Mouse (Mus musculus) adrenal gland (tissue): ENCODE data around the gene Klb.

Experiments
- intact Hi-C: fragments of 180-260 bp; cut with DNase I; formaldehyde crosslinking; loops from one replicate; pipeline ENCODE4 v1.15.1; 2025
- long read RNA-seq, 2 experiments: library from polyadenylated mRNA; unstranded; transcript quantifications; one replicate each; pipeline ENCODE4 v2.0.0; 2020; ENCODE audit warnings: borderline replicate concordance in 1 of 2; ENCODE audit not compliant: insufficient replicate concordance in 1 of 2

The Klb gene
- long read RNA-seq, experiment 1, partial matches to known transcripts = 0 of 1 reads
- long read RNA-seq, experiment 1, other reads (novel, unspliced or antisense) = 1 of 1 reads
- long read RNA-seq, experiment 2 = 0 reads

DNA sequence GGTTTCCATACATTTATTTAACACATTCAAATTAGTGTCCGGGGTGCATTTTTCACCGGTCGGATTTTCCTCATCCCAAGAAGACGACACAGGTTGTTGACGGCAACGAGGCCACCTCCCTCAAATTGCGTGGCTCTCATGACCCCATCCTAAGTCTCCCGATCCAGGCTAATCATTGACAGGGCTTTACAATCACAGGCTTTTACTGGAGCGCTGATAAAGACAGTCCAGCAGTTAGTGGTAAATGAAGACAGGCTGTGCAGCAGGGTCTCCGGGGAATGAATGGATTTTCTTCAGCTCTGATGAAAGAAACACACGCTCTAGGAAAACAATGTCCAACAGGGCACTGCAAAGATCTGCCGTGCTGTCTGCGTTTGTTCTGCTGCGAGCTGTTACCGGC lies at the start of gene Klb:
Gene Klb (plus strand): TSS at position 147 of the 400 bp plus-strand sequence.
- intact Hi-C loops = no loop called here

GRCm38 (mm10) chr5:65299623-65300022 lies 48.5 kb upstream of the Klb start:
- intact Hi-C loops = loop anchor here (10.0 kb wide), 1 partner anchor 85 kb away; no protein-coding TSS in a partner anchor

DNA sequence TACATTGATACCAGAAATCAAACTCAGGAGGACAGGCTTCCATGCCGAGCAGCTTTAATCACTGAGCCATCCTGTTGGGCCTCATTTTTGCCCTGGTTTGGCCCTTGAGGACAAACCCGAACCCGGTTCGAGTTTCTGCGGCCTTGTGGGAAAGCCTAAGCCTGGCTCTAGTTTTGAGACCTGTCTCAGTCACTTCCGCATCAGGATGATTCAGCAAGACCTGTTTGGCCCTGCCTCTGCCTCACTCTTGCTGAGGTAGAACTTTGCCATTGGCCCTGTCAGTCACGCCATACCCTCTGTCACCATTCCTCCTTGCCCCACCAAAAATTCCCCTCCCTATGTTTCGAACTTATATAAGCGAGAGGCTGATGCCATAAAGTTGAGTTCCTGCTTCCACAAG lies 48.0 kb upstream of the Klb start:
- intact Hi-C loops = no loop called here

DNA sequence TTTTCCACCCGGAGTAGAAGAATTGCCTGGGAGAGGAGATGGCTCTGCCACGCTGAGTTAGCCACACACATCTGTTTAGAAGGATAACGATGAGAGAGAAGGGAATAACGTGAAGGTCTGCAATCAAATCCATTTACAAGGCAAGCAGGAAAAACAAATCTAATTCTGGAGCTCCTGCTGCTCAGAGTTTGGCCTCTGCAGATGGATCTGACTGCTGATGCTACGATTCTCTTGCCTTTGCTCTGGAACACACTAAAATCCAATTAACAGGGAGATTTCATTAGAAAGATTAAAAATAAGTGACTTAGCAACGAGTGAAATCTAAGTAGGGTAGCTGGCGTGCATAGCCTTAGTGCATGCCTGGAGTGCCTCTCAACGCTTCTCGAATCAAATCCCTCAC lies 42.6 kb upstream of the Klb start:
- intact Hi-C loops = no loop called here

GRCm38 (mm10) chr5:65308208-65308607 lies 39.9 kb upstream of the Klb start:
- intact Hi-C loops = no loop called here

DNA sequence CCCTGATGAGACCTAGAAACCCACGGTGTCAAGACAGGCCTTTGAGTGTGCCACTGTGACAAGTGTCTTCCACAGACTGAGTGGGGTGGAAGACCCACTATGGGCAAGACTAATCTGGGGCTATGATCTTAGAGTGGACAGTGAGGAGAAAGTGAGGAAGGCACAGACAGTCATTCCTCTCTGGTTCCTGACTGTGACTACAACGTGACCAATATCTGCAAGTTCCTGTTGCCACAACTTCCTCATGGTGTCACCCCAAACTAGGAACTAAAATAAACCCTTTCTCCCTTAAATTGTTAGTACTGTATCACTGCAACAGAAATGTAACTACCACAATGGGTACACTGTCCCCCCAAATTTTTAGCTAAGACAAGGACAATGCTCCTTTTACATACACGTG lies 39.2 kb upstream of the Klb start:
- intact Hi-C loops = no loop called here

GRCm38 (mm10) chr5:65319176-65319575 lies 28.9 kb upstream of the Klb start:
- intact Hi-C loops = no loop called here

DNA sequence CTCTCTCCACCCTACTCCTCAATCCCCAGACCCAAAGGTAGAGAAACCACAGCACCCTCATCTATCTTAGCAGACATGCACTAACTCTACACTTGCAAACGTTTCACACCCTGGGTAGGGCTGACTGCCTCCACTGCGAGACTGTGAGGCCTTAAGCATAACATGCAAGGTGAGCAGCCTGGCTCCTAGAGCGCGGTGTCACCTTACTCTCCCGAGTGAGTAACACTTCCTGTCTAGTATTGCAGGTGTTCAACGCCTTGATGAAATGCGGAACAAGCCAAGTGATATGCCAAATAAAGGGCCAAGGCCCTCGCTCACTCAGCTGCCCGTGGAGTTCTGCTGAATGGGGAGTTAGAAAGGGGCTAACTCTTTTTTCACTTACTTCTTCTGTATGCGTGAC lies 25.9 kb upstream of the Klb start:
- intact Hi-C loops = no loop called here

- intact Hi-C loops = no loop called here
Observed at GRCm38 (mm10) chr5:65324271-65324670, 23.8 kb upstream of the Klb start.

- intact Hi-C loops = no loop called here
Observed at GRCm38 (mm10) chr5:65324758-65325355, 23.3 kb upstream of the Klb start.

DNA sequence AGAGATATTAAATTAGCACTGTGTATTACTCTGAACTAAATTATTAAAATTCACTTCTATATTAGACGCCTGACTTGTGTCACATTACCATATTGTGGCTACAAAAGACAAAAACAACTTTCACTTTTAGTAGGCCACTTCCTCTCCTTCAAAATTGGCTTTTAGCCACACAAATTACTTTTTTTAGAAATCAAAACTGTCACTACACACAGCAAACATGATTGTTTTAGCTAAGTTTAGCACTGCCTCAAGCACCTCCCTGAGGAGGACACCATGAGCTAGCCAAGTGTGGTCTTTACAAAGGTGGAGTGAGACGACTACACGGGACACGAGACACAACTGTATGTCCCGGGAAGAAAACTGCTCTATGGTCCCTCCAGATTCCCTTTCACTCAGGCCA lies 21.9 kb upstream of the Klb start:
- intact Hi-C loops = no loop called here

DNA sequence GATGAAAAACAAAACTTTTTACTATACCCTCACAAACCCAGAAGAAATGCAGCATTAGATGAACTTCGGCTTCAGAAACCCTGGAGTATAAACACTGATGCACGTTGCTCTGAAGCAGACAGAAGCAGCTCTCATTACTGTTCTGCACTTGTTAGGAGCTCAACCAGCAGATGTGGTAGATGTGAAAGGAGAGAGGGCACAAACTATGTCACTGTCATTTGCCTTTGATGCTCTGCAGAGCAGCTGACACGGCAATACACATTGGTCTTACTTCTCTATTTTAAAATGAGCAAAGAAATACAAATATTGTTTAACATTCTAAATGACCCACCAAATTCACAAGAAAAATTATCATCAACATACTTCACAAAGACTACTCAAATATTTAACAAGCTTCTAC lies 18.1 kb upstream of the Klb start:
- intact Hi-C loops = no loop called here

DNA sequence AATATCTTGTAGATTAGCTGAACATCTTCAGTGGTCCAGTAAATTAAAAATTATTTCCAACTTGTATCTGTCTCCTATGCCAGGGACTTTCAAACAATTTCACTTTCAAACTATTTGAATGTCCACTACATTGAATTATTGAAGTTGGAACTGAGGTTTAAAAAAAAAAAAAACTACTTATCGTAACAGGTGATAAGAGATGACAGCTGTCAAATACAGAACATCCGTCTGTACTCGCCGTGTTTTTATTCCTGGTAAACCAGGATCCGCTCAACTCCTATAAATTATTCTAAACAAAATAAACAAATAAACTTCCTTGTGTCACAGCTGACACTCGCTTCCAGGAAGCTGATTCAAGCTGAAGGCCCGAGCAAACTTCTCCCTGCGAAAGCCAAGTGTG lies 13.3 kb upstream of the Klb start:
- intact Hi-C loops = loop anchor here (5.0 kb wide), 1 partner anchor 58 kb away; the partner anchor contains the start of genes Lias and Rpl9

DNA sequence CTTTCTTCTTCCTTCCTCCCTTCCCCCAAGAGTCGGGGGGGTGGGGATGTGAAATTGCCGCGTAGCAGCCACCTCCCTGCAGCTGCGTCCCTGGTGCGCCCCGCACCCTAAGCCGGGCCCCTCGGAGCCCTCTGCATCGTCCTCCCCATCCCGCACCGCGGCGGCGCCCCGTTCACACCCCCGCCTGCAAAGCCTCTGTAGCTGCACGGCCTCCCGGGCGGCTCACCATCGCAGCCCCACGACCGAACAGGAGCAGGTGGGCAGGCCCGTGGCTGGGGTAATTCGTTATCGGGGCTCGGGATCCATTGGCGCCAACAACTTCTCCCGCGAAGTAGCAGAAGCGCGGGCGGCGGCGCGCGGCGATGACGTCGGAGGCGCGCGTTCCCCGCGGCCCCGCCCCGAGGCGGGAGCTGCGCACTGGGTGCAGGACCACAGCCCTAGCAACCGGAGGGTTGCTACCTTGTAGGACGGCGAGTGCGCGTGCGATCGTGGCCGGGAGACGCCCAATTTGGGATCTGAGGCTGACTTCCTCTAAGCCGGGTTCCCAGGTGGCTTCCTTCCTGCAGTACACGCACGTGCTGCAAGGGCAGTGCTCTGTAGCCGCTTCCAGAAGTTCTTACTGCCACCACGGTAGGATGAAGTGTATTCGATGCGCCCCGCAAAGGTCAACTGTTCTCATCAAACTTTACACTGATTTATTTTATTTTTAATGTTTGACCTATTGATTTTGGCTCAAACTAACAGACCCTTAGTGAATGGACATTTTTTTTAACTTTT lies 12.6 kb upstream of the Klb start, which contains the start of gene Rfc1:
Gene Rfc1 (minus strand): TSS at position 373 of the 777 bp plus-strand sequence.
- intact Hi-C loops = loop anchor here (5.0 kb wide), 1 partner anchor 57 kb away; the partner anchor contains the start of genes Lias and Rpl9

GRCm38 (mm10) chr5:65336075-65336355 lies 12.1 kb upstream of the Klb start:
- intact Hi-C loops = loop anchor here (5.0 kb wide), 1 partner anchor 56 kb away; the partner anchor contains the start of genes Lias and Rpl9

- intact Hi-C loops = loop anchor here (5.0 kb wide), 1 partner anchor 54 kb away; the partner anchor contains the start of genes Lias and Rpl9
Observed at GRCm38 (mm10) chr5:65338394-65338793, 9.7 kb upstream of the Klb start.

GRCm38 (mm10) chr5:65340167-65340566 lies 7.9 kb upstream of the Klb start:
- intact Hi-C loops = no loop called here

DNA sequence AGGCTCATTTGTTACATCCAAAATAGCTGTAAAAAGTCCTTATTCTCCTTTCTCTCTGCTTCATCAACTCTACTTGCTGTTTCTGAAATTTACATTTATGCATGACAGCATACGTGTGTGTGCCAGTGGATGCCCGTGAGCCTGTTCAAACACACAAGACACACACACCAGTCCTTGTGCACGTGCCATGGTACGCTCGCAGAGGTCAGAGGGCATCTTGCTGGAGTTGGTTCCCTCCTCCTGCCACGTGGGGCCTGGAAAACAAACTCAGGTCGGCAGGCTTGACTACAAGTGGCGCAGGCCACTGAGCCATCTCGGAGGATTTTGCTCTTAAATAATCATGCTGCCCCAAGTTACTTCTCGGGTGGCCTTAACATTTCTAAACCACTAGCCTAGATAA lies 2.4 kb downstream of the Klb start:
- intact Hi-C loops = no loop called here

GRCm38 (mm10) chr5:65354097-65354496 lies 6.0 kb downstream of the Klb start:
- intact Hi-C loops = no loop called here

DNA sequence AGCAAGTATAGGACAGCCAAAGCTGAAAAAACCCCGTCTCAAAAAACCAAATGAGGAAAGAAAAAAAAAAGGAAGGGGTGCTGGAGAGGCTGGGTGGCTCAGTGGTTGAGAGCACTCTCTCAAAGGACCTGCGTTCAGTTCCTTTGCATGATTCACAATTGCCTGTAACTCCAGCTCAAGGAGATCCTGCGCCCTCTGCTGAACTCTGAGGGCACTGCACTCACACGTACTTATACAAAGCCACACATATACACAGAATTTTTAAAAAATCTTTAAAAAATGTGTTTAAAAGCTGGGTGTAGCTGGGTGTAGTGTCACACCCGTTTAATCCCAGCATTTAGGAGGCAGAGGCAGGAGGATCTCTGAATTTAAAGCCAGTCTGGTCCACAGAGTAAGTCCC lies 6.9 kb downstream of the Klb start:
- intact Hi-C loops = no loop called here

DNA sequence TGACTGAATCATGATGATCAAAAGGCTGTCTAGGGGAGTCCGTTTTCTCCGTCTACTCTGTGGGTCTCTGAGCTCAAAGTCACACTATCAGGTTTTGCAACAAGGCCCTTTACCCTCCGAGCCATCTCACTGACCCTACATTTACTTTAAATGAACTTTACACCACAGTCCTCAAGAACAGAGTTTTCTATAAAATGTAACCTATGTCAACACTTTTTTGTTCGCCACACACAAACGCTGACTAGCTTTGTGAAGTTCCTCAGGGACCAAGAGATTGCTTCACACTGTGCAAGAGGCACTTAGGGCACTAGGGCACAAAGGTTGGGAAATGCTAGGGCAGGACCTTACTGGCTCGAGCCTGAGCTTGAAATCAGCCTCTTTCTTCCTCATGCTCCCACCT lies 8.7 kb downstream of the Klb start:
- intact Hi-C loops = no loop called here

DNA sequence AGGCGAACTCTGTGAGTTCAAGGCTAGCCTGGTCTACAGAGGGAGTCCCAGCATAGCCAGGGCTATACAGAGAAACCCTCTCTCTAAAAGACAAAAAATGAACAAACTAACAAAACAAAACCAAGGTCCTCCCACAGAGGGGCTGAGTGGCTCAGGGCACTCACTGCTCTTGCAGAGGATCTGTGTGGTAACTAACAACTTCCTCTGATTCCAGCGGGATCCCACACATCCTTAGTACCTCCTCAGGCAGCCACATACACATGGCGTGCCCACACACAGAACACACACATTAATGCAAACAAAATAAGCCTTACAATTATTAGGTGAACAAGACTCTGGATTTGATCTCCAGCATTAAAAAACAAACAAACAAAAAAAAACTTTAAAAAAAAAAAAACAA lies 9.7 kb downstream of the Klb start:
- intact Hi-C loops = no loop called here

DNA sequence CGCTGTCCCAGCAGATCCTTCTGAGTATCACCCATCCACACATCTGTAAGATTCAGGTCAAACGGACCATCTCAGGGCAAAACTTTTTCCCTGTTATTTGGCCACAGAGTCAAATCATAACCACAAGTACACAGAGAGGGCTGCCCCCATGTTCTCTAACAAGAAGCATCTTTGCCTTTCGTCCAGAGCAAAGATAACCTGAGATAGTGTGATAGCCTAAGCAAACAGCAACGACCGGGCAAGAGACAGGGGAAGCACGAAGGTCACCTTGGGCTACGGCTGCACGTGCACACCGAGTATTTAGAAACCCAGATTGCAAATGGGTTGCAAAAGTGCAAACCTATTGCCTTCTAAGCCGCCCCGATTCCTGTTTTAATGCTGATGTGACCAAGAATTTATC lies 19.7 kb downstream of the Klb start:
- intact Hi-C loops = no loop called here
